Mouse (Mus musculus) MEL (cell line): ENCODE measurements around the gene Gfy.

Experiments
- CTCF ChIP-seq, 3 experiments: IDR thresholded peaks in 2 of 3; conservative IDR thresholded peaks in 1 of 3; 2 replicates each; pipeline ENCODE4 v1.5.1; 2011 to 2012; ENCODE audit warnings: low read length in 3 of 3, low read depth in 2 of 3, mild to moderate bottlenecking in 2 of 3, improper control_type of control experiment in 1 of 3, inconsistent platforms in 1 of 3, mixed read lengths in 1 of 3, moderate library complexity in 1 of 3; ENCODE audit not compliant: control insufficient read depth in 1 of 3, insufficient read depth in 1 of 3, poor library complexity in 1 of 3, severe bottlenecking in 1 of 3
- E2F4 ChIP-seq: IDR thresholded peaks from 2 replicates; pipeline ENCODE4 v1.6.1; 2011; ENCODE audit warnings: low read depth, low read length, improper control_type of control experiment, borderline replicate concordance
- ELF1 ChIP-seq: IDR thresholded peaks from 2 replicates; pipeline ENCODE4 v1.6.1; 2014; ENCODE audit warnings: low read depth, mild to moderate bottlenecking, inconsistent platforms, low read length, improper control_type of control experiment, moderate library complexity
- MAX ChIP-seq: IDR thresholded peaks from 2 replicates; pipeline ENCODE4 v1.6.1; 2011; ENCODE audit warnings: low read length, improper control_type of control experiment
- POLR2A ChIP-seq, 2 experiments: IDR thresholded peaks; 2 replicates each; pipeline ENCODE4 v1.6.1; 2011 to 2012; ENCODE audit warnings: low read length in 2 of 2, mild to moderate bottlenecking in 2 of 2, control low read depth in 1 of 2, improper control_type of control experiment in 1 of 2, low read depth in 1 of 2, moderate library complexity in 1 of 2; ENCODE audit not compliant: control insufficient read depth in 1 of 2, insufficient read depth in 1 of 2, poor library complexity in 1 of 2

DNA sequence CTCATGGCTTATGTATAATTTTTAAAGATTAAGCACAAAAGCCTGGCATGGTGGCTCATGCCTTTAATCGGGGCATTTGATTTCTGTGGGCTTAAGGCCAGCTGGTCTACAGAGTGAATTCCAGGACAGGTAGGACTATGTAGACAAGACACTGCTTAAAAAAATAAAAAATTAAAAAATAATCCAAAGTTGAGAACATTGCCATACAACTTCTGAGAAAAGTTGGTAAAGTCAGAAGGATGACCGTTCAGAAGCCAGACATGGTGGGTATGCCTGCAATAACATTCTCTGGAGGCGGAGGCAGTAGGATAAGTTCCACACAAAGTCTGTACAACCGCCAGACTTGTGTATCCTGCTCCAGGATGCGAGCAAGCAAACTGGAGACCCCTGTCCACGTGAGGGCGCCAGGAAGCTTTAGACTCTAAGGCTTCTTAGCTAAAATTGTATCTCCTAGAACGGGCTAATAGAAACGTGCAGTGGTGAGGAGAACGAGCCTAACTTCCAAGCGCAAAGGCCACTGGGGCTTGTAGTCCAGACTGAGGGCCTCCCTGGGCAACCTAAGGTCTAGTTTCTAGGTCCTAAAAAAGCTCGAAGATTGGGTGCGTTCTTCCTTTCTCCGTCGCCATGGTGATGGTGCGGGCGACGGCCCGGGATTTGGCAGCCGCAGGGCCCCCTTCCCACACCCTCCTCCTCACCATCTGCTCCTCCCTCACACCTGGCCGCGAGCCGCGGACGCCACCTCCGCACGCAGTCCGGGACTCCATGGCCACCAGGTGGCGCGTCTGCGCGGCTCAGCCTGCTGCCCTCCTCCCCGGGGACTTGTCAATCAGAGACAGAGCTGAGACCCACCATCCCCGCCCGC is 17.5 kb downstream of the Gfy start:
- TF ChIP-seq CTCF (IDR thresholded peaks at IDR 0.05 in 2 of 3, conservative IDR thresholded peaks at IDR 0.05 in 1 of 3; ENCODE audit: control insufficient read depth in 1 of 3, insufficient read depth in 1 of 3, low read depth in 2 of 3, low read length in 3 of 3, poor library complexity in 1 of 3, severe bottlenecking in 1 of 3), result peak; percentile 72 to 94 (median 82)
- TF ChIP-seq ELF1, result peak; percentile 7; the same call in 1 of the 2 replicates
- peak; percentile 69; the same call in 1 of the 2 replicates for TF ChIP-seq MAX
- no peak; a peak in 1 of 4 replicates for TF ChIP-seq POLR2A (IDR thresholded peaks at IDR 0.05; ENCODE audit: control insufficient read depth in 1 of 2, insufficient read depth in 1 of 2, low read depth in 1 of 2, low read length in 2 of 2, poor library complexity in 1 of 2)
- no peak for TF ChIP-seq E2F4
